Mouse (Mus musculus): Measurements from ENCODE around the gene Stxbp5. TPM values are rescaled to one million over a fixed set of nuclear protein-coding genes. Genes with fewer than 3 reads are reported as not detected.
"Not testable (repeated sequence)": the region's sequence is repeated elsewhere in the genome, so short reads cannot be mapped to it uniquely, and the experiment has no call there.

Stxbp5 gene
- polyA plus RNA-seq, 1 experiment from 2014 or later = 12.4 TPM

GRCm38 (mm10) chr10:9899086-9899485, 1.8 kb downstream of the Stxbp5 start:
- no peaks in the 10 kb centered on the region for H3K9me3 ChIP-seq (ENCODE audit: control insufficient read depth, low read length)
- peak overlapping the region; percentile 97; the same call in 1 of the 2 replicates for H3K9ac ChIP-seq (replicated peaks; ENCODE audit: low read length)
- H3K27me3 ChIP-seq (ENCODE audit: control insufficient read depth, insufficient read depth, low read length) = no peaks in the 10 kb centered on the region
- H3K27ac ChIP-seq (replicated peaks; ENCODE audit: low read depth, low read length) = no peak overlapping the region
- H3K4me1 ChIP-seq (ENCODE audit: control insufficient read depth, insufficient read depth, low read length) = peaks cover 10% of the 10 kb centered on the region
- DNase-seq (peak; percentile 39), ATAC-seq (ENCODE audit: low FRiP score, low TSS enrichment) (no peak)
- 0 out of 2 replicates have a peak, but pooled peaks cover 6% of the 10 kb centered on the region for H3K36me3 ChIP-seq (ENCODE audit: control insufficient read depth, insufficient read depth, low read length)
- H3K4me3 ChIP-seq (replicated peaks; ENCODE audit: low read depth, low read length) = peak overlapping the region; percentile 86
- H3K4me2 ChIP-seq (ENCODE audit: low read length) = peak overlapping the region; percentile 55
- WGBS = 1% methylated on average over 7 of the region's 7 CpGs

- H3K4me2 ChIP-seq (ENCODE audit: low read length) = peak overlapping the region; percentile 55
- H3K27ac ChIP-seq (replicated peaks; ENCODE audit: low read depth, low read length) = no peak overlapping the region
- peaks cover 10% of the 10 kb centered on the region for H3K4me1 ChIP-seq (ENCODE audit: control insufficient read depth, insufficient read depth, low read length)
- no peaks in the 10 kb centered on the region for H3K9me3 ChIP-seq (ENCODE audit: control insufficient read depth, low read length)
- ATAC-seq (ENCODE audit: low FRiP score, low TSS enrichment) = no peak
- H3K36me3 ChIP-seq (ENCODE audit: control insufficient read depth, insufficient read depth, low read length) = 0 out of 2 replicates have a peak, but pooled peaks cover 6% of the 10 kb centered on the region
- H3K4me3 ChIP-seq (replicated peaks; ENCODE audit: low read depth, low read length) = 0 out of 2 replicates have a peak overlapping the region, but pooled peaks have one; percentile 5
- H3K27me3 ChIP-seq (ENCODE audit: control insufficient read depth, insufficient read depth, low read length) = no peaks in the 10 kb centered on the region
- no peak overlapping the region for H3K9ac ChIP-seq (replicated peaks; ENCODE audit: low read length)
- DNase-seq = peak; percentile 51
- WGBS = 35% methylated on average over 5 of the region's 5 CpGs
Measured at GRCm38 (mm10) chr10:9897852-9898251, 3.0 kb downstream of the Stxbp5 start.

- no peaks in the 10 kb centered on the region for H3K27me3 ChIP-seq (ENCODE audit: control insufficient read depth, insufficient read depth, low read length)
- no peak overlapping the region for H3K27ac ChIP-seq (replicated peaks; ENCODE audit: low read depth, low read length)
- no peak overlapping the region for H3K4me3 ChIP-seq (replicated peaks; ENCODE audit: low read depth, low read length)
- H3K4me1 ChIP-seq (ENCODE audit: control insufficient read depth, insufficient read depth, low read length) = 0 out of 2 replicates have a peak, but pooled peaks cover 5% of the 10 kb centered on the region
- 86% methylated on average over 2 of the region's 2 CpGs for WGBS
- 0 out of 2 replicates have a peak, but pooled peaks cover 6% of the 10 kb centered on the region for H3K36me3 ChIP-seq (ENCODE audit: control insufficient read depth, insufficient read depth, low read length)
- H3K4me2 ChIP-seq (ENCODE audit: low read length) = no peak overlapping the region
- H3K9me3 ChIP-seq (ENCODE audit: control insufficient read depth, low read length) = no peaks in the 10 kb centered on the region
- DNase-seq = no peak
- no peak for ATAC-seq (ENCODE audit: low FRiP score, low TSS enrichment)
- H3K9ac ChIP-seq (replicated peaks; ENCODE audit: low read length) = no peak overlapping the region
Measured at GRCm38 (mm10) chr10:9893562-9893961, 7.3 kb downstream of the Stxbp5 start.

- Histone ChIP-seq H3K9me3 (ENCODE audit: control insufficient read depth, low read length) (no peaks in the 10 kb centered on the region), H3K27ac (replicated peaks; ENCODE audit: low read depth, low read length) (no peak overlapping the region), H3K4me2 (ENCODE audit: low read length) (no peak overlapping the region), H3K4me1 (ENCODE audit: control insufficient read depth, insufficient read depth, low read length) (0 out of 2 replicates have a peak, but pooled peaks cover 4% of the 10 kb centered on the region), H3K36me3 (ENCODE audit: control insufficient read depth, insufficient read depth, low read length) (0 out of 2 replicates have a peak, but pooled peaks cover 5% of the 10 kb centered on the region), H3K4me3 (replicated peaks; ENCODE audit: low read depth, low read length) (no peak overlapping the region), H3K27me3 (ENCODE audit: control insufficient read depth, insufficient read depth, low read length) (no peaks in the 10 kb centered on the region), H3K9ac (replicated peaks; ENCODE audit: low read length) (no peak overlapping the region)
- no peak for ATAC-seq (ENCODE audit: low FRiP score, low TSS enrichment)
- DNase-seq = no peak
- WGBS = 59% methylated on average over 8 of the region's 8 CpGs
Measured at GRCm38 (mm10) chr10:9889651-9890050, 11.2 kb downstream of the Stxbp5 start.

GRCm38 (mm10) chr10:9888655-9889054, 12.2 kb downstream of the Stxbp5 start:
- Histone ChIP-seq H3K27ac (replicated peaks; ENCODE audit: low read depth, low read length) (no peak overlapping the region), H3K4me1 (ENCODE audit: control insufficient read depth, insufficient read depth, low read length) (0 out of 2 replicates have a peak, but pooled peaks cover 4% of the 10 kb centered on the region), H3K4me2 (ENCODE audit: low read length) (no peak overlapping the region), H3K27me3 (ENCODE audit: control insufficient read depth, insufficient read depth, low read length) (no peaks in the 10 kb centered on the region), H3K4me3 (replicated peaks; ENCODE audit: low read depth, low read length) (no peak overlapping the region), H3K9ac (replicated peaks; ENCODE audit: low read length) (no peak overlapping the region), H3K9me3 (ENCODE audit: control insufficient read depth, low read length) (no peaks in the 10 kb centered on the region), H3K36me3 (ENCODE audit: control insufficient read depth, insufficient read depth, low read length) (0 out of 2 replicates have a peak, but pooled peaks cover 2% of the 10 kb centered on the region)
- ATAC-seq (ENCODE audit: low FRiP score, low TSS enrichment) (no peak), DNase-seq (no peak)
- WGBS = 82% methylated on average over 4 of the region's 4 CpGs

- H3K4me1 ChIP-seq (ENCODE audit: control insufficient read depth, insufficient read depth, low read length); H3K9ac ChIP-seq (replicated peaks; ENCODE audit: low read length); ATAC-seq (ENCODE audit: low FRiP score, low TSS enrichment); H3K36me3 ChIP-seq (ENCODE audit: control insufficient read depth, insufficient read depth, low read length); H3K4me2 ChIP-seq (ENCODE audit: low read length); H3K9me3 ChIP-seq (ENCODE audit: control insufficient read depth, low read length); H3K27ac ChIP-seq (replicated peaks; ENCODE audit: low read depth, low read length); DNase-seq; H3K4me3 ChIP-seq (replicated peaks; ENCODE audit: low read depth, low read length); H3K27me3 ChIP-seq (ENCODE audit: control insufficient read depth, insufficient read depth, low read length): not testable (repeated sequence)
- 94% methylated on average over 5 of the region's 5 CpGs for WGBS
Measured at GRCm38 (mm10) chr10:9881781-9882320, 19.0 kb downstream of the Stxbp5 start.

GRCm38 (mm10) chr10:9880070-9880728, 20.7 kb downstream of the Stxbp5 start:
- 89% methylated on average over 6 of the region's 6 CpGs for WGBS
- Histone ChIP-seq H3K4me1 (ENCODE audit: control insufficient read depth, insufficient read depth, low read length) (no peaks in the 10 kb centered on the region), H3K9me3 (ENCODE audit: control insufficient read depth, low read length) (no peaks in the 10 kb centered on the region), H3K4me3 (replicated peaks; ENCODE audit: low read depth, low read length) (no peak overlapping the region), H3K9ac (replicated peaks; ENCODE audit: low read length) (no peak overlapping the region), H3K4me2 (ENCODE audit: low read length) (no peak overlapping the region), H3K27me3 (ENCODE audit: control insufficient read depth, insufficient read depth, low read length) (no peaks in the 10 kb centered on the region), H3K36me3 (ENCODE audit: control insufficient read depth, insufficient read depth, low read length) (no peaks in the 10 kb centered on the region), H3K27ac (replicated peaks; ENCODE audit: low read depth, low read length) (no peak overlapping the region)
- ATAC-seq (ENCODE audit: low FRiP score, low TSS enrichment) (no peak), DNase-seq (no peak)

GRCm38 (mm10) chr10:9878821-9879489, 21.9 kb downstream of the Stxbp5 start:
- no peak for DNase-seq
- H3K4me3 ChIP-seq (replicated peaks; ENCODE audit: low read depth, low read length) = no peak overlapping the region

More at GRCm38 (mm10) chr10:9878821-9879489, 21.9 kb downstream of the Stxbp5 start:
- H3K36me3 ChIP-seq (ENCODE audit: control insufficient read depth, insufficient read depth, low read length) = no peaks in the 10 kb centered on the region
- no peaks in the 10 kb centered on the region for H3K4me1 ChIP-seq (ENCODE audit: control insufficient read depth, insufficient read depth, low read length)
- no peaks in the 10 kb centered on the region for H3K27me3 ChIP-seq (ENCODE audit: control insufficient read depth, insufficient read depth, low read length)
- no peak overlapping the region for H3K9ac ChIP-seq (replicated peaks; ENCODE audit: low read length)
- ATAC-seq (ENCODE audit: low FRiP score, low TSS enrichment) = no peak; the same call in 1 of the 2 replicates
- H3K4me2 ChIP-seq (ENCODE audit: low read length) = no peak overlapping the region
- H3K9me3 ChIP-seq (ENCODE audit: control insufficient read depth, low read length) = no peaks in the 10 kb centered on the region
- WGBS = 79% methylated on average over 6 of the region's 6 CpGs
- no peak overlapping the region for H3K27ac ChIP-seq (replicated peaks; ENCODE audit: low read depth, low read length)
